Mouse (Mus musculus): ENCODE results near the gene Pank3.

- TF ChIP-seq ZC3H11A (IDR thresholded peaks at IDR 0.05; ENCODE audit: borderline replicate concordance, low read depth, low read length): no peak
- TF ChIP-seq HCFC1 (IDR thresholded peaks at IDR 0.05; ENCODE audit: borderline replicate concordance, insufficient read depth, low read length): no peak
- no peak for TF ChIP-seq ZNF384 (IDR thresholded peaks at IDR 0.05; ENCODE audit: low read depth, low read length)
- no peak for TF ChIP-seq MAFK (IDR thresholded peaks at IDR 0.05; ENCODE audit: insufficient read depth, low read depth, low read length)
These were observed 32.0 kb upstream of the Pank3 start for GRCm38 (mm10) chr11:35737262-35737661.

Measured in ES-E14 (cell line).